Mouse (Mus musculus) 3134 (cell line): ENCODE data around the gene Rxrg.
A peak's percentile ranks its signal among the peaks of the same experiment; 100 is the strongest.

Experiments
- DNase-seq: peaks from one replicate; pipeline ENCODE4 v3.0.0-alpha.2; 2011; ENCODE audit warnings: low spot score; ENCODE audit not compliant: insufficient read length; ENCODE audit errors: extremely low read depth

Rxrg gene

DNA sequence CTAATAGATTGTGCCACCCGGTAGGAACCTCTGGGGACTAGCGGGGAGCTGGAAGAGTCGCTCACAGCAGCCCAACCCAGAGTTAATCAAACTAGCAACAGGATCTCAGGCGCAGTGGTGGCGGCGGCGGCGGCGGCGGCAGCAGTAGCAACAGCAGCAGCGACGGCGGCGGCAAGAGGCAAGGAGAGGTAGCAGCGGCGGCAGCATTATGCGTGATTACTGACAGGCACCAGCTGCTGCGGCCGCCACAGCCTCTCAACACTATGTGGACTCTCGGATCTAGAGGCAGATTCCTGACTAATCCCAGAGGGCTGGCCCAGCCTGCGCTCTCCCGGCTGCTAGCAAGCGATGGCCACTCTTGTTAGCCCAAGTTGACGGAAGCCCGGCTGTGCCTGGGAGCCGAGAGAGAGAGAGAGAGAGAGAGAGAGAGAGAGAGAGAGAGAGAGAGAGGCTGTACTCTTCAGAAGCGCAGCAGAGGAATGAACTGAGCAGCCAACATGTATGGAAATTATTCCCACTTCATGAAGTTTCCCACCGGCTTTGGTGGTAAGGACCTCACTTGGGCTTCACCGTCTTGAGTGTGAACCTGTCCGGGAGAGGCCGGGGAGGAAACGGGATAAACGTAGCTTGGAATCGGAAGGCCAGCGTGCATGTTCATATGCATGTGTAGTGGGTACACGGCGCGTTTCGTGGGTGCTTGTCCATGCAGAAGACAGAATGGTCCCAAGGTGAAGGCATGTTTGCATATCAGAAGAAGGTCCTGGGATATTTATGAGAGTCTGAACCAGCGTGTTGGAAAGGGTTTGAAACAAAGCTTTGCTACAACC lies at the start of gene Rxrg:
Rxrg (plus strand) TSS at position 130 of the 827 bp plus-strand sequence.
- DNase-seq = no peak

DNA sequence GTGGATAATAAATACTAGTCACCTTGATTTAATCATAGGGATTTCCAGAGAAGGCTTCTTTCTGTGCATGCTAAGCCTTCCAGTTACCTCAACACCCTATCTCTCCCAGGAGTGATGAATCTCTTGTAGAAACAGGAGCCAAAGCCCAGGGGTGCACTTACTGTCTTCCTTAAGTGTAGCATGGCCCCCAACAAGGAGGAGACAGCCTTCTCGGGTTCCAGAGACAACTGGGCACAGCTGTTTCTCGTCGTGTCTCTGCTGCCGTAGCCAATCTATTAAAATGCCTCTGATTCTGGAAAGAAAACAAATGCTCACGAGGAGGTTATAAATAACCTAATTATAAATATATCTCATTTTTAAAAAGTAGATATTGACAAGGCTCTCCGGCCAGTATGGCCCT lies 48.9 kb upstream of the Rxrg start:
- DNase-seq = no peak

DNA sequence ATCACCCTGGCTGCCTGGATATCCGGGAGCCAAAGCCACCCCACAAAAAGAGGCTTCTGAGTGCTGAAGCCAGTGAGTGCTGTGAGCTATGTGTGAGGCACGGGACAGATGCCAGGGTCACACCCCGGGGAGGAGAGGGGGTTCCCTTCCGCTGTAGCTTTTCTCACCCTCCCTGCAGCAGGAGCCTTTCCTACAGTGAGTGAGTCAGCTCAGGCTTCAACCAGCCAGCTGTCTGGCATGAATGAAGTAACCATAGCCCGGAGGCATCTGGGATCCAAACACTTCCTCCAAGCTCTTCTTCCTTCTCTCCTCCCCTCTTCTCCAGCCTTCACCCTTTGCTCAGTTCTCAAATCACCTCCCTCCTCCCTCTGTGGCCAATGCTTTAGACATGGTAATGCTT lies 46.6 kb upstream of the Rxrg start:
- peak; percentile 16 for DNase-seq

DNA sequence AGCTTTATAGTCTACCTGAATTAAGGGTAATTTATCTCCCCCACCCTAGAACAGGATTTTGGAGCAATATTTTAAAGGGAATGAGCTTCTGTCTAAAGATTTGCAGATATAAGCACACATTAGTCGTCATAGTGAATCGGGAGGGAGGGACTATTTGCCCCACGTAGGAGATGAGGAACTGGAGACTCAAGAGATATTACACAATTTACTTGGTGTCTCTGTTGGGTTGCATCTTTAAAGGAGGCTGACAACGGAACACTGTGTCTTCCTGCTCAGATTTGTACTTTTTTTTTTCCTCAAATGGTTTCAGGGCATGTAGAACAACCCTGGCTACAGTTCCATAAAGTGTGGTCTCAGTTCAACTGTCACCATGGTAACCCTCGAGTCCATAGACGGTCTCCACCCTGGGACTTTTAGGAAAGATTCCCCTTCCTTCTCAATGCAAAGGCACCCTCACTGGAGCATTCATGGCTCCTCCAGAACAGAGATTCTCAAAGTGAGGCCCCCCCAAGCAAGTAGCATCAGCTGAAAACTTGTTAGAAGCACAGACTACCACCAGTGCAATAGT lies 44.1 kb upstream of the Rxrg start:
- no peak for DNase-seq

DNA sequence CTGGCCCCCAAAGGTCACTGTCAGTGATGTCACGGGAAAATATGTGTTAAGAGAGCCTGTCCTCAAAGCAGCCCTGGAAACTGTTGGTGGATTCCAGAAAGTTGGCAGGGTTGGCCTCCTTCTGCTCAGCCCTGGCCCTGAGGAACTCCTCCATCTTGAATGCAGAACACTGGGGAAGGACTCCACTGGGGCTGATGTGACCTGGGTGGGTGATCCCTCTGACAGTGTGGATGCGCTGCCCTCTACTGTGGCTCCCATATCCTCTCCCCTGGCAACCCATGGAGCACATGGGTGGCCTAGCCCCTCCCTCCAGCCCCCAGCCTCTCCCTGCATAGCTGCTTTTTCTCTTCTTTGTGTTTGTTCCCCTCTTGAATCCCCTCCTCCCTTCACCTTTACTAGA lies 31.6 kb upstream of the Rxrg start:
- DNase-seq = no peak

DNA sequence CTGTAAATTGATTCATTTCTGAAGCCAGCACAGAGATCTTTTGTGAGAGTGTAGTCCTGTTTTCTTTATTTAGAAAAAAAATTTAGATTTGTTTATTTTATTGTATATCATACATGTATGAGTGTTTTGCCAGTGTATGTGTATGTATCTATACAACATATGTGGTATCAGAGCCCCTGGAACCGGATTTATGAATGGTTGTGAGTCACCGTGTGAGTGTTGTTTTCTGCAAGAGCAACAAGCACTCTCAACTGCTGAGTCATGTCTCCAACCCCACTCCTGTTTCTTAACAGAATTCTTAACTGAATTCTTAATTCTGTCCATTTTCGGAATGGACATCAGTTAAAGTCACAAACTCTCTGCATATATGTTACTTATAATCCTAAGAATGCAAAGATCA lies 19.1 kb upstream of the Rxrg start:
- DNase-seq = no peak

DNA sequence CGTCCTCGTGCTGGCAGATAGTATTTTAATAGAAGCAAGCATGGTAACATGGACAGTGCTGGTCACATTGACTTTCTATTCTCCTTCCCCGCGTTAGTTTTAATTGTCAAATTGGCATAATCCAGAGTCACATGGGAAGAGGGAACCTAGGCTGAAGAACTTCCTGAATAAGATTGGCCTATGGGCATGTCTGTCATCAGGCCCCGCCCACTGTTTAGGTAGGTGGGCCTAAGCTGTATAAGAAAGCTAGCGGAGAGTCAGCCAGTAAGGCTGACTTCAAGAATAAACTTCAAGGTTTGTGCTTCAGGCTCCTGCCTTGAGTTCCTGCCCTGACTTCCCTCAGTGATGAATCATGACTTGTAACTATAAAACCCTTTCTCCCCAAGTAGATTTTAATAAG lies 15.0 kb upstream of the Rxrg start:
- DNase-seq = no peak

DNA sequence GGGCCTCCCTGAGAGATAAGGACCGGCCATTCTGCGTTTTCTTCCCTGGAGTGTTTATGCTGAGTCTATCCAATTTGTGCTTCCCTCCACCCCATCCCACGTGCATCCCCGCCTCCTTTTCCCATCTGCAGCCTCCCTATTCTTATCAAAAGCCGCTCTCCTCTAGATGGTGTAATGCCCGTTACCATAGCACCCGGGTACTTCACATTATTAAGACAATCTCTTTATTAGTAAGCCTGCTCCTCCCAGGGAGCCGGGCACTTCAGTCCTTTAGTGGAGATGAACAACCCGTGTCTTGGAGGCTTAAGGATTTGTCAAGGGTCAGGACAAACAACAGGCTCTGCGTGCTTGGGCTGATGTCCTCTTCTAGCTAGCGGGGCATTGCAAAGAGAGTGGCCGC lies 14.3 kb upstream of the Rxrg start:
- DNase-seq = no peak

DNA sequence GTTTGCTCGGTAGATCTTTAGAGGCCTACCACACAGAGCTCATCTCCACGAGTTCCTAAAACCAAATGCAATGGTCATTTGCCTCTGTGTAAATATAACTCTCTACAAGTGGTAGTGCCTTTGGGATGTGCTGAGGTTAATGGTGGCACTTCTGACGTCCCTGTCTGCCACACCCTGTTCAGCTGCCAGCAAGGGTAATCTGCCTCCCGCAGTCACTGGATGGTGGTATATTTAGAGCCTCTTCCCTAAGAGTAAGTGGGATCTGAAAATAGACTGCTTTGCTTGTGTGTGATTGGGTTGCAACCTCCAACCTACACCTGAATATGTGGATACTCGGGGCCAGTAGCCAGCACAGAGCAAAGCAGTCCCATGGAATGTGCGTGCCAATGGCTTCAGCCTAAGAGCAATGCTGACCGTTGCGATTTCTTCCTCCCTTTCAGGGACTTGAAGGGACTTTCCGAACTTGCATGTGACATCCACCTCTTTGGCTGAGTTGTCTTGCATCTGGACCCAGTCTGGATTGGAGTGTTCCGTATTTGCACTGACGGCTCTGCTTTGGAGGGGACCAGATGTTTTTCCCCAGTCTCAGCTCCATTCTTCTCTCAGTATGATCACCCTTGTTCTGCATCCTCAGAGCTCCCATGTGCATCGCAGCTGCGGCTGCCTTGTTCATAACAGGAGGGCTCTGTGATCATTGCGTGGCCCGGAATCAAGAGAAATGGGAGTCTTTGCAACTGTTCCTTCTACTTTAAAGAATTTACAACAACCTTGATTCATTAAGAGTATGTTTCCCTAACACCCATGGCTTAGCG lies 9.2 kb upstream of the Rxrg start:
- DNase-seq = no peak

DNA sequence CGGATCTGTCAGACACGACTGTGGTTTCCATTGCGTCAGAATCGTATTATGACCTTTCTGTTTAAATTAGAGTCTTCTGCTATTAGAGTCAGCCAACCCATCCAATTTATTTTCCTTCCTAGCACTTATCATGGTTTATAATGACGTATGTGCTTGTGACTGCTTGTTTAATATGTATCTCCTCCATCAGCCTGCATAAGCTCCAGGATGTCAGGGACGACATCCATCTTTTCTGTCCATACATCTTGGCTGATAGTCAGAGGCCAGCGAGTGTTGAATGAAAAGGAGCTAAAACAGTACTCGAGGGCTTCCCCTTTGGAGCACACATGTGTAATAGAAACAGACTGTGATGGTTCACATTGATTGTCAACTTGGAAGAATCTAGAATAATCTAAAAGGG lies 6.0 kb upstream of the Rxrg start:
- DNase-seq = no peak

DNA sequence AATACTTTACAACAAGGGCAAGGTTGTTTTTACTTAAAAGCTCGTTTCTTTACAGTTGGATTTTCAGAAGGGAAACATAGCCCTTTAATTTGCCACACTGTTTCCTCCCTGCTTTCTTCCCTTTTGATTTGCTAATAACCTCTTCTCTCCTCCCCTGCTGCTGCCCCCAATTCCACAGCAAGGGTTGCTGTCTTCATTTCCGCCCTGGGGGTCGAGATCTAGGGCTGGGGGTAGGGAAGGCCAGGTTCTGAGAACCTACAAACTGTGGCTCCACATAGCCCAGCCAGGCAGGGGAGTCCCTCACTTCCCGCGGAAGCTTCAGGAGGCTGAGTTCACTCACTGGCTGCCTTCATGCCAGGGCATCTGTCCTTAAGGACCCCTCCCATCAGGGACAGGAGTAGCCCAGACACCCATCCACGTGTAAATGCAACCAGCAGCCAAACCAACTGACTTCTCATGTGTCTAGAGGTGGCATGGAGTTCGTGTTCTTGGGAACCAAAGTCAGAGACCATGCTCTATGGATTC lies 1.1 kb downstream of the Rxrg start:
- DNase-seq = no peak

DNA sequence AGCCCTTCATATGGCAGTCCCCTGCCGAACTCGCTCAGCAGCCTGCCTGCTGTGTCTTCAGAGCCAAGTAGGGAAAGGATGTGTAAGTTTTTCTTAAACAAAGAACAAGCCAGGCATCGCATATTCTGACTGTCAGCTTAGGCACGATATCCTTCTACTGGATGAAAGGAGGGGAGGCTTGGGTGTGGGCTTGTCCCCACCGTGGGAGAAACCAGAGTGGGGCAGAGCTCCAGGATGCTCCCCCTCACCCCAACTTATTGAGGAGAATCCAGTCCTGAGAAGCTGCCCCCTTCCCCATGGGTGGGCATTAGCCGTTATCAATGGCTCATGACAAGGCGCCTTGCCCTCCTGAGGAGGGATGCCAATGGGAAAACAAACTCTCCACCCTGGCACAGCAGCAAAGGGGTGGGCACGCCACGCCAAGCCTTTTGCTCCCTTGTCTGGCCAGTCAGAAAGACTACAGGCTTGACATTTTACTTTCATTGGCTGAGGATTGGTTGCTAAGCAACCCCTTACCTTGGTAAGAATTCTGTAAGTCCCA lies 10.1 kb downstream of the Rxrg start:
- DNase-seq = no peak

DNA sequence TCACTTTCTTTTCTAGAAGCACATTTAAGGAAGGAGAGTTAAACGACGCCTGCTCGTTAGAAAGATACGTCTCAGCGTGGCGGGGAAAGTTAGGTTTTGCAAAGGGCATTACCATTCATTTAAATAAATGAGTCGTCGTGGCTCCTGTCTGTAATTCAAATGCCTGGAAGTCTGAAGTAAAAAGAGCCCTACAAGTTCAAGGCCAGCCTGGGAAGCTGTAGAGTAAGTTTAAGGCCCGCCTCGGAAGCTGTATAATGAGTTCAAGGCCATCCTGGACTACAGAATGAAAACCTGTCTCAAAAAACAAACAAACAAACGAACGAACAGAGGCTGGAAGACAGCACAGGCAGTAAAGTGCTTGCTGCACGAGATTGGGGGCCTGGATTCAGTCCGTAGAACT lies 18.9 kb downstream of the Rxrg start:
- no peak for DNase-seq

DNA sequence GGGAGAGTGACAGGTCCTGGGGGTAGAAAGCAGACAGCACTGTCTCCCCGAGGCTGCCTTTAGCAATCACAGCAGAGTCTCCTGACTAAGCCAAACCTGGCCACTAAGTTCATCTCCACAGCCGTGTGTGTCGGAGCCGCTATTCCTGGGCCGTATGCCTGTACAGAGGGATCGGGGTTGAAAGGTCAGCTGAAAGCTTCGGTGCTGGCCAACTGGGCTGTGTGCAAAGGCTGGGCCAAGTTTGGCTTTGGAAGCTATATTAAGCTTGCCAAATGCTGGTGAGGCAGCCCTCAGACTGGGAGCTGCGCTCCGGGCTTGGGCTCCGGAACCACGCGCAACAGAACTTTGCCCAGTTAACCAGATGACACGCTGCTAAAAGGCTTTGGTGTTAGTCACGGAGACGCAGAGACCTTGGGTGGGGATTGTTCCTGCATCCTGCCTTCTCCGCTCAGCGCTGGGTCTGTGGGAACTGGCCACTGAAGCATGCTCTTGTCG lies 19.9 kb downstream of the Rxrg start:
- DNase-seq = no peak

DNA sequence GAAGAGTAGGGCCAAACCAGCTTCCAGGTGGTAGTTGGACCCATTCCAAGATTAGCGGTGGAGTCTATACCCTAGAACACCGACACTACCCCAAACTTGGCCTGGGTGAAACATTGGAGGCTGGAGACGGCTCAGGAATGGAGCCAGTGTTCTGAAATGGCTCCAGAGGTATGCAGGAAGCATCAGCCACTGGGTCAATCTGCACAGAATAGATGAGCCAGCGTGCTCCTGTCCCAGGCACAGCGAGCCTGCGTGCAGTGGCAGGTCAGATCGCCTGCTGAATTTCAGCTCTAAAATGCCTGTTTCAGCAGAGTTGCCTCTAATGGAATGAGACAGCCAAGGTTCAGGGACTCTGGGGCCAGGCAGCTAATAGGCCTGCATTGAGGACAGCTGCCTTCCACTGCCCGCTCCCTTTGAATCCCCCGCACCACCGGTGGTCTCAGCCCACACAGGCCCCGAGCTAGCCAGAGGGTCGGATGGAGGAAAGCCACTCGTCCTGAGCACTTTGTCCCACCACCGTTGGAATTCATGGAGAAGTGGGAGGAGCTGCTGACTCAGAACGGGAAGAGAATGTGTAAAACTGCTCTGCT lies 22.1 kb downstream of the Rxrg start:
- no peak for DNase-seq

DNA sequence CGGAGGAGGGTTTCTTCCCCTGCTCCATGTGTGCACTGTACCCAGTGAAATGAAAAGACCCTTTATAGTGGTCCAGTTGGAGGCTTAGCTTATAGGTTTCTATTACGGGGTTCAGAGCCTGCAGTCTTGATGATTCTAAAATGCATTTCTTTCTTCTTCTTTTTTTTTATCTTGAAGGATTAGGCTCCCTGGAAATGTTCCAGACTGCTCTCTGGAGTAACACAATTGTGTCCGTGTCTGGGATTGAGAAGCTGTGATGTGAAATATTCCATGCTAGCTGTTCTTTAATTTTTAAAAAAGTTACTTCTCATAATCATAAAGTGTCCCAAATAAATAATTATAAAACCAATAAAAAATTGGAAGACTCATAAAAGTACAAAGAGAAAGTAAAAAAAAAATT lies 26.9 kb downstream of the Rxrg start:
- no peak for DNase-seq

DNA sequence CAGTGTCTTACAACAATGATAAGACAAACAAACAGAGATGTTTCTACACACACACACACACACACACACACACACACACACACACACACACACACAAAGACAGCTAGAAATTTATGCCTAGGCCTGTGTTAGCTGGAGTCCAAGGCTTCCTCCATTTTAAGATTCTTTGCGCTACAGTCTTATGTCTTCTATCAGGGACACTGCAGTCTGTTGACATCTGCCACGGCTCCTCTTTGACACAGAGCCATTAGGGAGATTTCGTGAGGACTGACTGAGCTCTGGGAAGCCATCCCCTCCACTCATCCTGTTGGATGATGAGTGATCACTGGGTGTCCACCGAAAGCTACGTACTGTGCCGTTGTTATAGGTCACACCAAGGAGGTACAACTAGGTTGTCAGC lies 33.6 kb downstream of the Rxrg start:
- DNase-seq = no peak

DNA sequence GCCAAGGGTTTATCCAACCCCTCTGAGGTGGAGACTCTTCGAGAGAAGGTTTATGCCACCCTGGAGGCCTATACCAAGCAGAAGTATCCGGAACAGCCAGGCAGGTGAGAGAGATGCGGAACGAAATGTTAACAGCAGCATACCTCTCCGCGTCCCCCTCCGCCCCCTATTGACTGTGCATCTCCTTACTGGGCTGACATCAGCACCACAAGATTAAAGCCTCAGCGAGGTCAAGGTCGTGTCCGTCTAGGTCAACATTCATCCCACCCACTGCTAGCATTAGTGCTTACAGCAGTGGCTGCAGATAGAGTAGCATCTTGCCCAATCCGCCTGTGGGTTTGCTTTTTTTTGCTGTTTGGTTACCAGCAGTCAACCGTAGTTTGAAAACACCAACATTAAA lies 37.5 kb downstream of the Rxrg start:
- no peak for DNase-seq

DNA sequence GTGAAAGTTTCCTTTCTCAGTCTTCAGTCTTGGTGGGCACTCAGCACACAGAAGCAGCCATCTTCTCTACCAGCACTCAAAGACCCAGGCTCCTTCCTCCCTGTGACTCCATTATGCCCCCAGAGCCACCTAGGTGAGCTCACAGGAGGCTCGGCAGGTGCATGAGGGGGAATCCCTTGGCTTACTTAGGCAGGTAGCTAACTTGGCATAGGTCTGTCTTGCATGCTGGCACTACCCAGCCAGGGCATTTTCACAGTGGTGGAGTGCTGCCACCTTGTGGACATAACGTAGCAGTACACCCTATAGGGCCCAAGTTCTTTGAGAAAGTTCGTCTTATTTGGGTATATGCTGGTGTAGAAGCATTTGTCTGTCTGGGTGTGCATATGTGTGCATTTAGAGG lies 38.8 kb downstream of the Rxrg start:
- DNase-seq = peak; percentile 39

DNA sequence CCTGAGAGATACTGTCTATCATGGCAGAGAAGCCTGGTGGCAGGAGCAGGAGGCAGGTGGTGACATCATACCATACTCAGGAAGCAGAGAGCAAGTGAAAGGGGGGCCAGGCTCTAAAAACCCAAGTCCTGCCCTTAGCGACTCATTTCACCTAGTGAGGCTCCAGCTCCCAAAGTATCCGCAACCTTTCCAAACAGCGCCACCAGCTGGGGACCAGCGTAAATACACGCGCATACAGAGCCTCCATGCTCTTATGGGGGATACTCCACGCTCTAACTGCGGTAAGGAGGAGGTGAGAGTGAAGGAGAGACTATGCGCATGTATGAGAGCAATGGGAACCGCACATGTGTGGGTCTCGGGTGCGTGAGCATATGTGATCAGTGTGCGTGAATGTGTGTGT lies 39.9 kb downstream of the Rxrg start:
- no peak for DNase-seq

DNA sequence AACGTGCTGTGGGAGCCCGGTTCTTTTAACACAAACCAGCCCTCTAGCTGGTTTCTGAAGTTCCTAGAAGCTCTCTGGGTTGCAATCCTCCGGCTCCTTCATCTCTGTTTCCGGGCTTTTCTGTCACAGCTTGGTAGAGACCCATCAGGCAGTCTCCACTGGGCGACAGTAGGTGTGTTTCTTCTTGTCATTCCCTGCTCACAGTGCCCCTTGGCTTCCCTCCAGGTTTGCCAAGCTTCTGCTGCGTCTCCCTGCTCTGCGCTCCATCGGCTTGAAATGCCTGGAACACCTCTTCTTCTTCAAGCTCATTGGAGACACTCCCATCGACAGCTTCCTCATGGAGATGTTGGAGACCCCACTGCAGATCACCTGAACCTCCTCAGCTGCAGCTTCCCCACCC lies 40.7 kb downstream of the Rxrg start:
- no peak for DNase-seq
